Mouse (Mus musculus): ENCODE measurements around the gene Dpy30. TPM values are rescaled to one million over a fixed set of nuclear protein-coding genes. Genes with fewer than 3 reads are reported as not detected.

Dpy30 gene
- polyA plus RNA-seq, 1 experiment from 2014 or later = 193 TPM

GRCm38 (mm10) chr17:74296076-74296823 lies 27.5 kb downstream of the Dpy30 start:
- DNase-seq (ENCODE audit: low spot score) (peak; percentile 51), ATAC-seq (ENCODE audit: low FRiP score, low TSS enrichment) (no peak)
- Histone ChIP-seq H3K27ac (replicated peaks) (peak overlapping the region; percentile 99), H3K4me3 (ENCODE audit: low read depth, low read length) (peak overlapping the region; percentile 80), H3K9ac (ENCODE audit: low read length) (peak overlapping the region; percentile 95), H3K9me3 (ENCODE audit: control insufficient read depth, low read length) (no peaks in the 10 kb centered on the region), H3K27me3 (ENCODE audit: control insufficient read depth, insufficient read depth, low read length) (no peaks in the 10 kb centered on the region), H3K4me1 (replicated peaks; ENCODE audit: control insufficient read depth, insufficient read depth) (no peaks in the 10 kb centered on the region), H3K4me2 (replicated peaks; ENCODE audit: low read depth) (peak overlapping the region; percentile 86), H3K36me3 (ENCODE audit: control insufficient read depth, insufficient read depth, low read length) (peaks cover under 1% of the 10 kb centered on the region; the same call in 1 of the 2 replicates)
- TF ChIP-seq CTCF (IDR thresholded peaks at IDR 0.05; ENCODE audit: low read depth) (peak; percentile 68), EP300 (optimal IDR thresholded peaks at IDR 0.05) (no peak)
- WGBS = 35% methylated on average over 11 of the region's 11 CpGs

GRCm38 (mm10) chr17:74295026-74295970 lies 28.4 kb downstream of the Dpy30 start, which contains the start of gene Memo1:
Memo1 (minus strand) TSS chr17:74295521.
- ATAC-seq (ENCODE audit: low FRiP score, low TSS enrichment) (peak; percentile 91), DNase-seq (ENCODE audit: low spot score) (peak; percentile 88)
- H3K4me2 ChIP-seq (replicated peaks; ENCODE audit: low read depth) = peak within 1 kb of the TSS; percentile 87
- WGBS = under 1% methylated on average over 44 of the region's 110 CpGs
- H3K9ac ChIP-seq (ENCODE audit: low read length) = peak within 1 kb of the TSS; percentile 95
- H3K36me3 ChIP-seq (ENCODE audit: control insufficient read depth, insufficient read depth, low read length) = no peaks in the 10 kb centered on the region; the same call in 1 of the 2 replicates
- peak within 1 kb of the TSS; percentile 80 for H3K4me3 ChIP-seq (ENCODE audit: low read depth, low read length)
- H3K9me3 ChIP-seq (ENCODE audit: control insufficient read depth, low read length) = no peaks in the 10 kb centered on the region
- H3K27ac ChIP-seq (replicated peaks) = peak within 1 kb of the TSS; percentile 99
- H3K4me1 ChIP-seq (replicated peaks; ENCODE audit: control insufficient read depth, insufficient read depth) = no peaks in the 10 kb centered on the region
- H3K27me3 ChIP-seq (ENCODE audit: control insufficient read depth, insufficient read depth, low read length) = no peaks in the 10 kb centered on the region
- TF ChIP-seq CTCF (IDR thresholded peaks at IDR 0.05; ENCODE audit: low read depth) (no peak), EP300 (optimal IDR thresholded peaks at IDR 0.05) (no peak)

- no peaks in the 10 kb centered on the region for H3K36me3 ChIP-seq (ENCODE audit: control insufficient read depth, insufficient read depth, low read length)
- TF ChIP-seq EP300 (optimal IDR thresholded peaks at IDR 0.05) (no peak), CTCF (IDR thresholded peaks at IDR 0.05; ENCODE audit: low read depth) (peak; percentile 15; the same call in 1 of the 2 replicates)
- H3K4me2 ChIP-seq (replicated peaks; ENCODE audit: low read depth) = peak overlapping the region; percentile 87
- H3K4me1 ChIP-seq (replicated peaks; ENCODE audit: control insufficient read depth, insufficient read depth) = no peaks in the 10 kb centered on the region
- ATAC-seq (ENCODE audit: low FRiP score, low TSS enrichment) (peak; percentile 92), DNase-seq (ENCODE audit: low spot score) (peak; percentile 89)
- H3K9ac ChIP-seq (ENCODE audit: low read length) = peak overlapping the region; percentile 95
- peak overlapping the region; percentile 99 for H3K27ac ChIP-seq (replicated peaks)
- no peaks in the 10 kb centered on the region for H3K27me3 ChIP-seq (ENCODE audit: control insufficient read depth, insufficient read depth, low read length)
- no peaks in the 10 kb centered on the region for H3K9me3 ChIP-seq (ENCODE audit: control insufficient read depth, low read length)
- 2% methylated on average over 36 of the region's 80 CpGs for WGBS
- H3K4me3 ChIP-seq (ENCODE audit: low read depth, low read length) = peak overlapping the region; percentile 80
Measured at GRCm38 (mm10) chr17:74294426-74295025, 29.2 kb downstream of the Dpy30 start.

- Histone ChIP-seq H3K36me3 (ENCODE audit: control insufficient read depth, insufficient read depth, low read length) (no peaks in the 10 kb centered on the region), H3K4me1 (replicated peaks; ENCODE audit: control insufficient read depth, insufficient read depth) (no peaks in the 10 kb centered on the region), H3K9me3 (ENCODE audit: control insufficient read depth, low read length) (no peaks in the 10 kb centered on the region), H3K4me3 (ENCODE audit: low read depth, low read length) (peak overlapping the region; percentile 80), H3K4me2 (replicated peaks; ENCODE audit: low read depth) (peak overlapping the region; percentile 87), H3K27me3 (ENCODE audit: control insufficient read depth, insufficient read depth, low read length) (no peaks in the 10 kb centered on the region), H3K27ac (replicated peaks) (peak overlapping the region; percentile 99), H3K9ac (ENCODE audit: low read length) (peak overlapping the region; percentile 95)
- no peak for ATAC-seq (ENCODE audit: low FRiP score, low TSS enrichment)
- TF ChIP-seq EP300 (optimal IDR thresholded peaks at IDR 0.05) = no peak
- TF ChIP-seq CTCF (IDR thresholded peaks at IDR 0.05; ENCODE audit: low read depth) = no peak
- 1% methylated on average over 18 of the region's 18 CpGs for WGBS
- peak; percentile 26 for DNase-seq (ENCODE audit: low spot score)
Measured at GRCm38 (mm10) chr17:74293687-74294425, 29.9 kb downstream of the Dpy30 start.

Data from stomach, postnatal 0 days (tissue).